Comparison of ENCODE assay signal across 12 mouse cellular contexts in genomic region chr7:49638941-49639776, GRCm38 (mm10). TPM values are rescaled to one million over a fixed set of nuclear protein-coding genes. Genes with fewer than 3 reads are reported as not detected.
DNase-seq lines count a peak whose midpoint lies in the region; ATAC-seq and TF ChIP-seq lines count a peak whose summit lies in the region.
"Had no signal": no experiment of that assay in that cellular context is flagged by ENCODE, and none has a peak within 500 bp of the region (broad histone marks: within the 10 kb centered on the region; RNA-seq: fewer than 3 reads in every experiment).

No protein-coding gene starts in this region.

- no peak for ATAC-seq in hindbrain, embryonic 12.5 days (ENCODE audit: low FRiP score)
- ATAC-seq in hindbrain, postnatal 0 days = no peak
- ATAC-seq in limb, embryonic 13.5 days (ENCODE audit: low FRiP score, low read depth) = no peak

- no peak overlapping the region for H3K4me3 ChIP-seq in hindbrain, embryonic 12.5 days
- no peak overlapping the region for H3K4me3 ChIP-seq in hindbrain, postnatal 0 days (ENCODE audit: low read length)
- H3K4me3 ChIP-seq in embryonic facial prominence, embryonic 10.5 days = peak overlapping the region; percentile 30
- peak overlapping the region; percentile 30 for H3K4me3 ChIP-seq in limb, embryonic 13.5 days
- no peak overlapping the region for H3K4me3 ChIP-seq in gastrocnemius, adult 2 months

- H3K27me3 ChIP-seq in hindbrain, embryonic 12.5 days = peaks cover 95% of the 10 kb centered on the region
- peaks cover 83% of the 10 kb centered on the region for H3K27me3 ChIP-seq in hindbrain, postnatal 0 days (ENCODE audit: insufficient read depth, low read length)
- peaks cover 100% of the 10 kb centered on the region for H3K27me3 ChIP-seq in embryonic facial prominence, embryonic 10.5 days (replicated peaks; ENCODE audit: low read depth, poor library complexity, severe bottlenecking)
- H3K27me3 ChIP-seq in limb, embryonic 13.5 days = peaks cover 91% of the 10 kb centered on the region

- no peak overlapping the region for H3K9ac ChIP-seq in hindbrain, embryonic 12.5 days
- no peak overlapping the region for H3K9ac ChIP-seq in hindbrain, postnatal 0 days (replicated peaks; ENCODE audit: low read length)
- H3K9ac ChIP-seq in limb, embryonic 13.5 days = no peak overlapping the region

- intact Hi-C loops in gastrocnemius, adult 2 months (cut with DNase I) = no loop called here

- peaks cover 2% of the 10 kb centered on the region for H3K4me1 ChIP-seq in hindbrain, embryonic 12.5 days
- no peaks in the 10 kb centered on the region for H3K4me1 ChIP-seq in hindbrain, postnatal 0 days (ENCODE audit: insufficient read depth, low read length)
- H3K4me1 ChIP-seq in embryonic facial prominence, embryonic 10.5 days = peaks cover 31% of the 10 kb centered on the region
- H3K4me1 ChIP-seq in limb, embryonic 13.5 days = peaks cover 34% of the 10 kb centered on the region

- no peak for TF ChIP-seq CTCF in hindbrain, postnatal 0 days (IDR thresholded peaks at IDR 0.05; ENCODE audit: low read depth)
- no peak for TF ChIP-seq CTCF in gastrocnemius, adult 2 months (IDR thresholded peaks at IDR 0.05)

- no peak for DNase-seq in hindbrain, postnatal 0 days (ENCODE audit: low spot score)
- peak; percentile 33 for DNase-seq in ES-CJ7 (ENCODE audit: low read depth, low spot score)
- DNase-seq in embryonic facial prominence, embryonic 10.5 days (ENCODE audit: low spot score) = peak; percentile 34
- DNase-seq in thymus, postnatal 25 days = no peak
- no peak for DNase-seq in gastrocnemius, adult 2 months
- DNase-seq in cerebellum, adult 18-20 months = no peak
- DNase-seq: adrenal gland, postnatal 10 days; cerebellum, adult 2 months; kidney, adult 8-10 months had no signal

- 1% methylated on average over 35 of the region's 35 CpGs for WGBS in hindbrain, embryonic 12.5 days
- 2% methylated on average over 35 of the region's 35 CpGs for WGBS in hindbrain, postnatal 0 days
- WGBS in embryonic facial prominence, embryonic 10.5 days = under 1% methylated on average over 35 of the region's 35 CpGs
- 2% methylated on average over 35 of the region's 35 CpGs for WGBS in limb, embryonic 13.5 days

- 0 out of 2 replicates have a peak overlapping the region, but pooled peaks have one; percentile 22 for H3K4me2 ChIP-seq in hindbrain, embryonic 12.5 days (replicated peaks)
- no peak overlapping the region for H3K4me2 ChIP-seq in hindbrain, postnatal 0 days (ENCODE audit: low read depth, low read length)
- H3K4me2 ChIP-seq in limb, embryonic 13.5 days (replicated peaks) = peak overlapping the region; percentile 54

- H3K36me3 ChIP-seq in hindbrain, embryonic 12.5 days = no peaks in the 10 kb centered on the region
- no peaks in the 10 kb centered on the region for H3K36me3 ChIP-seq in hindbrain, postnatal 0 days (ENCODE audit: insufficient read depth, low read length)
- H3K36me3 ChIP-seq in embryonic facial prominence, embryonic 10.5 days (replicated peaks) = no peaks in the 10 kb centered on the region
- H3K36me3 ChIP-seq in limb, embryonic 13.5 days = no peaks in the 10 kb centered on the region

- no peaks in the 10 kb centered on the region for H3K9me3 ChIP-seq in hindbrain, embryonic 12.5 days (replicated peaks)
- no peaks in the 10 kb centered on the region for H3K9me3 ChIP-seq in hindbrain, postnatal 0 days (ENCODE audit: low read length)
- H3K9me3 ChIP-seq in embryonic facial prominence, embryonic 10.5 days = no peaks in the 10 kb centered on the region
- H3K9me3 ChIP-seq in limb, embryonic 13.5 days = no peaks in the 10 kb centered on the region

- H3K27ac ChIP-seq in hindbrain, embryonic 12.5 days = no peak overlapping the region
- no peak overlapping the region for H3K27ac ChIP-seq in hindbrain, postnatal 0 days
- no peak overlapping the region for H3K27ac ChIP-seq in embryonic facial prominence, embryonic 10.5 days (replicated peaks)
- no peak overlapping the region for H3K27ac ChIP-seq in limb, embryonic 13.5 days
- H3K27ac ChIP-seq in gastrocnemius, adult 2 months = no peak overlapping the region

RNA-seq across cellular contexts. Expression of gene Dbx1, which starts 2.5 kb away (rescaled TPM):
- polyA plus RNA-seq in hindbrain, embryonic 12.5 days (2016; fragmentation: Nextera tagmentation; extraction: Ambion mirVana) = 17.9 and 30.8 TPM in 2 replicates
- total RNA-seq in hindbrain, postnatal 0 days (2014; rRNA removed) = 0.43 and 0.68 TPM in 2 replicates
- polyA plus RNA-seq in hindbrain, postnatal 0 days (2015; fragmentation: Nextera tagmentation; extraction: Ambion mirVana) = 0.53 and 0.59 TPM in 2 replicates
- polyA plus RNA-seq in embryonic facial prominence, embryonic 10.5 days (2016; fragmentation: Nextera tagmentation; extraction: Ambion mirVana) = 5.1 and 22.0 TPM in 2 replicates
- 1.9 and 2.4 TPM in 2 replicates for polyA plus RNA-seq in limb, embryonic 13.5 days (2015; fragmentation: Nextera tagmentation; extraction: Ambion mirVana)
- not detected for total RNA-seq in gastrocnemius, adult 2 months (2021)
- total RNA-seq: adrenal gland, postnatal 10 days; MEL had no signal
- polyA plus RNA-seq: cerebellum, adult 2 months had no signal

Comparison
In these comparisons a context has a peak if more than half of its experiments do, and no peak if none do; other contexts are left out.
1. H3K4me3 ChIP-seq: peak in embryonic facial prominence, embryonic 10.5 days (single experiment) and limb, embryonic 13.5 days (single experiment); none in hindbrain, embryonic 12.5 days (single experiment), hindbrain, postnatal 0 days (single experiment) and gastrocnemius, adult 2 months (single experiment).
2. DNase-seq: peak in ES-CJ7 (single experiment) and embryonic facial prominence, embryonic 10.5 days (single experiment); none in hindbrain, postnatal 0 days (single experiment), thymus, postnatal 25 days (single experiment), gastrocnemius, adult 2 months (single experiment) and cerebellum, adult 18-20 months (0 of 2).